Mouse (Mus musculus): Measurements from ENCODE around the gene Ptger3.

DNA sequence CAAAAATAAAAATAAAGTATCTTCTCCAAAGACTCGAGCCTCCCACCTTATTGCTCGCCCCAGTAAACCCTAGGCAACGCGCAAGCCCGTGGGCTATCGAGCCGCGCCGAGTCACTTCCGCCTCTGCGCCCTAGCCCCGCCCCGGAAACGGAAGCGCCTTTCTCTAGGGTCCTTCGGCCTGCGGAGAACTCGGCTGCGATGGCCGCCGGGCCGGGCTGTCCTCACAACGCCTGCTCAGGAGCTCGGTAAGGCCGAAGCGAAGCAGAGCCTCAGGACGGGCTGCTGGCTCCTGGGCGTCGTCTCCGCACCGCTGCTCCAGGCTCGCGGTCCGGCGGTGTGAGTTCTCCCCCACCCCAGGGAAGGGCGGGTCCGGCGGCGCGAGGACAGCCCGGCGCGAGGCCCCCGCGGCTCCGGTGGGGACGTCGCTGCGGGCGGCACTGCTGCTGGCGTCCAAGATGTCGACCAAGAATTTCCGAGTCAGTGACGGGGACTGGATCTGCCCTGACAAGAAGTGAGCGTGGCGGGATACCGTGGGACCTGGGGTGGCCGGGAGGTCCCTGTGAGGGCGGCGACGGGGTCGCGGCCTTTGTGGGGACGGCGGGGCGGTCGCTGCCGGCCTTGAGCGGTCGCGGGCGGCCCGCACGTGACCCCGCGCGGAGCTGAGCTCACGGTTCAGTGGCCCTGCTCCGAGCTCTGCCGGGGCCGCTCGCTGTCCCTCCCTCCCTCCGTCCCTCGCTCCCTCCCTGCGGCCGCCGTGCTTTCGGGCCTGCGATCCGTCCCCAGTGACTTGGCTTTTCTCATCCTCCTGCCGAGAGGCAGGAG, 32.5 kb upstream of the Ptger3 start, which contains the start of gene Zranb2:
- no peak for TF ChIP-seq POLR2A (IDR thresholded peaks at IDR 0.05; ENCODE audit: insufficient read depth, low read length)
- TF ChIP-seq CTCF (IDR thresholded peaks at IDR 0.05; ENCODE audit: low read depth, low read length) = no peak
- 0 out of 2 replicates have a peak, but pooled peaks have one; percentile 10 for TF ChIP-seq EP300 (IDR thresholded peaks at IDR 0.05; ENCODE audit: insufficient read depth, low read depth, low read length)

Measured in ES-Bruce4 (cell line).